Mouse (Mus musculus): ENCODE results near the gene Agt.

DNA sequence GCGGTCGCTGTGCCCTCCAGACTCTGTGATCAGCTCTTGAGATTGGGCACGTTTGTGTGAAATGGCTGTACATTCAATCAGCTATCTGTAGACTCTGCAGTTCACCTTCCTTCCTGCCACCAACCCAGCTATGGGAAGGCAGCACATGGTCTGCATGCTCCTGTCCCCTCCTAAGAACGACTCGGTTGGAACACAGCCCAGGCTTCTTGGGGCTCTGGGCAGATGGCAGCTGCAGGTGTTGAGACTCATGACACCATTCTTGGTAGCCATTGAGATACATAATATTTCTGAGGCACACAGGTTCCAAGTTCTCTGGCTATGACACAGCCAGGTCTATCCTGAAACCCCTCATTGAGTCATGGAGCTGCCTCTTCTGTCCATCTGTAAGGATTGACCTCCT lies 26.2 kb downstream of the Agt start:
- no peak for TF ChIP-seq CTCF (IDR thresholded peaks at IDR 0.05; ENCODE audit: extremely low read depth, insufficient read depth, insufficient read length, insufficient replicate concordance)
- no peak for TF ChIP-seq POLR2A (IDR thresholded peaks at IDR 0.05; ENCODE audit: low read depth, low read length)

Data from spleen, adult 2 months (tissue).